Mouse (Mus musculus) fat pad, adult 2 months (tissue): ENCODE measurements around the gene Lexm.

ENCODE experiments used
- DNase-seq: peaks from one replicate; pipeline ENCODE4 v3.0.0-alpha.2; 2011; ENCODE audit warnings: low read depth, low spot score; ENCODE audit errors: extremely low read depth

Lexm gene

GRCm38 (mm10) chr4:106627809-106628208 is 10.8 kb upstream of the Lexm start:
- no peak for DNase-seq

- DNase-seq = no peak
Observed at GRCm38 (mm10) chr4:106624271-106624670, 7.2 kb upstream of the Lexm start.

DNA sequence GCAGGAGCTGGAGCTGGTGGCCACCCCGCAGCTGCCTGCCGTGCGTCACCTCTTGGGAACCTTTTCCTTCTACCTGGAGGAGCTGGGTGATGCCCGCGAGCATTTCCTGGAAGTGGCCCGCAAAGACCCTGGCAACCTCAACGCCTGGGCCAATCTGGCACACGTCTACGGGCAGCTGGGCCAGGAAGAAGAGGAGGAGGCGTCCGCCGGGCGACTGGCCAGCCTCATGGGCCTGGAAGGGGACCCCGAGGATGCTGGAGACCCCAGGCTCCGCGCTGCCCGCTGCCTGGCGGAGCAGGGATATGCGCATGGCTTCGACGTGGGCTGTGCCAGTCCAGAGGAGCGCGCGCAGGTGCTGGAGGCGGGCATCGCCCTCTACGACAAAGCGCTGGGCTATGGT is 5.7 kb upstream of the Lexm start:
- no peak for DNase-seq

- peak; percentile 65 for DNase-seq
Observed at GRCm38 (mm10) chr4:106622030-106622493, 5.0 kb upstream of the Lexm start, which contains the start of gene Ttc22. Ttc22 (plus strand) TSS chr4:106622432.

DNA sequence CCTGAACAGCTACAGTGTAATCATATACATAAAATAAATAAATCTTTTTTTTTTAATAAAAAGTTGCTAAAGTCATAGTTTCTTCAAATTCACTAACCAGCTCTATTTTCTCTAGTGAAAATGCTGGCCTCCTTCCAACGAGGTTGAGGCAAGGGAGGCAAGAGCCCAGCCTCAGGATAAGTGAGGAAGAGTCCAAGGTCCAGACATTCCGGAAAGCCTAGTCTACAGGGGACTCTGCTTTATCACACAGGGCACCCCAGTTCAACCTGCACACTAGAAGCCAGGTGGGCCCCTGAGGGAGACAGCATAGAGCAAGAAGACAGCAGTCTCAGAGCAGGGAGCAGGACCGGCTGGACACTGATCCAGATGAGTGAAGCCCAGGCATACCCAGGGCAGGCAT is 4.4 kb upstream of the Lexm start:
- no peak for DNase-seq

- DNase-seq = no peak
Observed at GRCm38 (mm10) chr4:106618898-106619297, 1.9 kb upstream of the Lexm start.

DNA sequence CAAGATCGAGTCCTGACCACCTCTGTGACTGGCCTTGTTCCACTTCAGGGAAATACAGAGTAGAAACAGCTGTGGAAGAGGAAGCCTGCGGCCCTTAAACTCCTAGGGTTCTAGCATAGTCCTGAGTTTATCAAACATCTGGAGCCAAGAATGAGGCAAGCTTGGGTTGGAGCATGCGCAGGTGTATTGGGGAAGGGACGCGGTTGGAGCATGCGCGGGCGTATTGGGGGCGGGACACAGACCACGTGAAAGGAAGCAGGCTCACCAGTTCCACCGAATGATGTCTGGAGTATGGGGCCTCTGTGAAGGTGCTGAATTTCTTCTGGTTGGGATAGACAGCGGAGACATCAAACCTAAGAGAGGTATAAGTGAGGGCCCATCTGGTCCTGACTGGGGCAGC is 1.4 kb downstream of the Lexm start:
- no peak for DNase-seq

- no peak for DNase-seq
Observed at GRCm38 (mm10) chr4:106614881-106615280, 2.2 kb downstream of the Lexm start.

DNA sequence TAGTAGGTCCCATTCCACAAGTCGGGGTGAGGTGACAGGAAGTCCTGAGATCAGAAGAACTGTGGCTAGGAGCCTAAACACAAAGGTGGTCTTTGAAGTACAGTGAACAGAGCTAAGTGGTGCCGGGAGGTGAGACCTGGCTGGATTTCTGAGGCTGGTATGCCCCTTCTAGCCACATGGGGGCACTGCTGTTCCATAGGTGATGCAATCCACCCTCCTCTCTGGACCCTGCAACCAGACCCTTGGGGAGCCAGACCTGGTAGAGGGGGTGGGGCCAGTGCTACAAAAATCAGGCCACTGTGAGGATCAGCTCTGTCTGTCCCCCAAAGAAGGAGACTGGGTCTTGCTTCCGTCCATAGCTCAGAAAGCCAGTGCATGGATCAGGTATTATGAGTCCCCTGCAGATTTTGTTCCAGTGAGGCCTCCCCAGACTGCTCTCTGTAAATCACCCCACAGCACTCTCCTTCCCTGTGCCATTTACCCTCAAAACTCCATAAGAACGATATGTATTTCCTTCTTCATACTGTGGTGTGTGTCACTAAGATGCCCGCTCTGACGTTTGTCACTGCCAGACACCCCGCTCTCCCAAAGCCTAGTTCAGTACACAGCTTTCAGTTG is 2.8 kb downstream of the Lexm start:
- DNase-seq = no peak

GRCm38 (mm10) chr4:106613560-106613959 is 3.5 kb downstream of the Lexm start:
- DNase-seq = no peak

DNA sequence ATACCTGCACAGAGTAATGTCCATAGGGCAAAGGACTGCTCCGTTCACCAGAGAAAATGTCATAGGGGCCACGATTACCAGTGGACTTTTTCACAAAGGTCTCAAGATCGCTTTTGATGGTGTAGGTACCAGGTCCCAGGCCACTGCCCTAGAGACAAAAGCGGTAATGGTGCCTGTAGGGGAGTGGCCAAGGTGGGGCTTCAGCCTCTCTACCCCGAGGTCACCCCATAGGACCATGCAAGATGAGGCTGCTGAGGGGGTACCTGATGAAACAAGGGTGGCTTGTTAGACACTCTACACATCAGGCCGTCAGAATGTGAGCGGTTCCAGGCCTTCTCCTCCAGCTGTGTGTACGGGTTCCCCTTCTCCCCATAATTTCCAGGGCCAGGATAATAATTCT is 3.9 kb downstream of the Lexm start:
- DNase-seq = no peak

DNA sequence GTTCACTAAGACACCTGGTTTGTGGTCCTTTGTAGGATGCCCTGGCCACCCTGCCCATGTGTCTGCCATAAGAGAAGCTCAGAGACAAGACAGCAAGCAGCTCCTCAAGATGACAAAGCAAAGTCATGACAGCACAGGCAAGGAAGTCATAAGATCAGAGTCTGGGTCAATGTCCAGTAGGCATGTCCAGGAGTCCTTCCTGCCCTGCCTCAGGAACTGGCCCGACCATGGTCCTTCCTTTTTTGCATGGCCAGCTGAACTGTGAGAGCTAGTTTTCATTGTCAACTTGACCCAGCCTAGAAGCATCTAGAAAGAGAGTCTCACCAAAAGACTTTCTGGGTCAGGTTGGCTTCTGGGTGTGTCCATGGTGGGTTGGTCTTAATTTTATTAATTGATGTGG is 9.1 kb downstream of the Lexm start:
- DNase-seq = no peak

- DNase-seq = no peak
Observed at GRCm38 (mm10) chr4:106606639-106607554, 10.1 kb downstream of the Lexm start.

DNA sequence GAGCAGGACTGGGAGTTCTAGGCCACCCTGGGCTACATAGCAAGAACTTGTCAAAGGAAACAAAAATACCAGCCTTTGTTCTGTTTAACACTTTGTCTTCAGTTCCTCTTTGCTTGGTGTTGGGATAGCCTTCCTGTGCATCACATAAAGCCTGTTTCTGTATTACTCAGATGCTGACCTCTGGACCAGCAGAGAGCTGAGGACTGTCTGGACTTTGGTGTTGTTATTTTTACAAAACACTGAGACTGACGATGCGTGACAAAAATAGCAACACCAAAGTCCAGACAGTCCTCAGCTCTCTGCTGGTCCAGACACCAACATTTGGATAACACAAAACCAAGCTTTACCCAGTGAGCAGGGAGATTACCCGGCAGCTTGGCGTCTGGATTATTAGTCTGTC is 16.3 kb downstream of the Lexm start:
- DNase-seq = no peak

GRCm38 (mm10) chr4:106599415-106599814 is 17.6 kb downstream of the Lexm start:
- DNase-seq = no peak

- no peak for DNase-seq
Observed at GRCm38 (mm10) chr4:106597741-106598140, 19.3 kb downstream of the Lexm start.

DNA sequence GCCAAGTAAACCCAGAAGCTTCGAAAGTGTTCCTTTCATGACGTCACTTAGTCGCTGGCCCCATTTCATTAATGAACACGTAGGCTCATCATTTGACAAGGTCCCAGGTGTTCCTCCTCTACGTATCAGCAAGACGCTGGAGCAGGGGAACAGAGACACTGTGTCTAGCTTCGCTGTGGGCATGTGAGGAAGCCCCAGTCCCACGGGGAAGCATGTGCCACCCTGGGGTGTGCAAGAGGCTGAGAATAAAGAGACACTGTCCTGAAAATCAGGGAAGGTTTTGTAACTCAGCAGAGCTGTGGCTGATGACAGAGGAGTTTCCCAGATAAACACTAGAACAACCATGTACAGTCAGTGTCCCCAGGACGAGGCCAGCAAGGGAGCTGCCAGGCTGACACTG is 20.0 kb downstream of the Lexm start:
- no peak for DNase-seq

DNA sequence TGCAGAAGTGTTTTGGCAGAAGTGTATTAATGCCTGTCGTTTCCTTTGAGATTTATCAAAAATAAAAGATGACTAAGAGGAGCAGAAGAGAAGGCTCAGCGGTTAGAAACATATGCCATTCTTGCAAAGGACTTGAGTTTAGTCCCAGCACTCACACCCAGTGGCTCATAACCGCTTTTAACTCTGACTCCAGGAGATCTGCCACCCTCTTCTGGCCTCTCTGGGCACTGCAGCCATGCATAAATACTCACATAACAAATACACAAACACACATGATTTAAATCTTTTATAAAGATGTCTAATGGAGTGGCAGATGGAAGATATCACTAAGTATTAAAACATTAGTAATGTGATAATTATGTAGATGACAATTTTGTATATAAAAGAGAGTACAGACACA is 20.8 kb downstream of the Lexm start:
- DNase-seq = no peak

GRCm38 (mm10) chr4:106593636-106594035 is 23.4 kb downstream of the Lexm start:
- no peak for DNase-seq

DNA sequence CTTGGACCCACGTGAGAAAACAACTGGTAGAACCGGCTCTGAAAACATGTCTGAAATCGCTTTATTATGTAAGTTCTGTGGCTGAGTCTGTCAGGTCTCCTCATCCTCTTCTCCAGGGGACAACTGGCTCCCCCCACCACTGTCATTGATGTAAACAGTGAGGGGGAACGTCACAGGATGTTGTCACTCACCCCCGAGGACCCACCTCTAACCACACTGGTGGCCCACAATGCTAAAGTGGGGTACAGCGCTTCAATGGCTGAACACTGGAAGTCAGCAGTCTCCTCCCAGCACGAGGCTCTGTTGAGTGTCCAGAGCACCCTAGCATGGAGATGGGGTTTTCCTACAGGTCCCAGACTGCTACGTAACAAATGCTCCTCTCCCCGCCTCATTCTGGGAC is 26.2 kb downstream of the Lexm start:
- no peak for DNase-seq

DNA sequence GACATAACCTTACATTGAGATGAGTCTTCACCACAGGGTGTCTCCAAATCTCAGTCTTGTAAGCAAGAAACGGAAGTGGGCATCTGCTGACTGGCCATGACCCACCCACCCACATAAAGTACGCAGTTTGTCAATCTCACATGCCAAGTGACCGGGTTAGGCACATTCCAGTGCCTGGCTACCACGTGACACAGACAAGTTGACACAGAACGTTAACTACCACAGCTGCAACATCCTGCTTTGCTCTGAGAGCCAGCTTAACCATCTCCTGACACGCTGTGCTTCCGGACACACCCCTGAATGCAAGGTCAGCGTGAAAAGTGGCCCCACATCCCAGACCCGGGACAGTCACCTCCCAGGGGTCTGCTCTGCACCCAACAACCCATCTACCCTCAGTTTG is 26.9 kb downstream of the Lexm start:
- peak; percentile 71 for DNase-seq

DNA sequence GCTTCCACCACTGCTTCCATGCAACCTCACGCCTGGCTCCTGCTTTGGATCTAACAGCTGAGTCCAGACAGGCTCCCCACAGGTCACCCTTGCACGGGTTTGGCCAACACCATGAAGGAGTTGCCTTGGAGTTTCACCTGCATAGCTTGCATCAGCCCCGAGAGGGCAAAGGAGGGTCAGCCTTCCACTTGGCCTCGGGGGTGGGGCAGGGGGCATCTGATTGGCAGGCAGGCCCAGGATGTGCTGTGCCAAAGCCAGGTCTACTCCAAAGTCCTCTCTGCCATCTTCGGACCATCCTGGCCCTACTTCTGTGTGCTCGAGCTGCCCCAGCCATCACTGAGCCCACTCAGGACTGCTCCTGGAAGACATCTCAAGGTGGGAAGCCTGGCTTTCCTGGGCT is 30.0 kb downstream of the Lexm start:
- DNase-seq = no peak
